Mouse (Mus musculus) hematopoietic multipotent progenitor cell, adult 10-12 weeks (in vitro differentiated cells): ENCODE results near the gene Gm45837. TPM values are rescaled to one million over a fixed set of nuclear protein-coding genes. Genes with fewer than 3 reads are reported as not detected.

Source experiments
- polyA plus RNA-seq: library from polyadenylated mRNA; stranded (reverse); fragments of >175 nt; gene quantifications from 2 replicates; pipeline ENCODE4 v1.2.3, GENCODE M21; 2012; ENCODE audit warnings: low replicate concordance

Gene Gm45837
- 9.0 and 15.1 TPM in 2 replicates for polyA plus RNA-seq

GRCm38 (mm10) chr7:101410267-101410936 is at the start of gene Gm45837:
Gm45837 (plus strand) TSS chr7:101410886.

GRCm38 (mm10) chr7:101421529-101421928 is 10.8 kb downstream of the Gm45837 start, which contains the start of gene Pde2a:
Pde2a (plus strand) TSS chr7:101421691.

Other genes starting within 250 kb of the Gm45837 start
- gene Atg16l2, start 108.6 kb upstream of the Gm45837 start, polyA plus RNA-seq = 50.0 and 98.4 TPM in 2 replicates
- gene Stard10, start 93.8 kb upstream of the Gm45837 start, polyA plus RNA-seq = 243 and 345 TPM in 2 replicates
- 374 and 501 TPM in 2 replicates for gene Arap1, start 62.8 kb upstream of the Gm45837 start, polyA plus RNA-seq
- gene Pde2a, start 10.8 kb downstream of the Gm45837 start, polyA plus RNA-seq = 14.9 and 29.9 TPM in 2 replicates
- 1.6 and 2.3 TPM in 2 replicates for gene Art2b, start 174.7 kb downstream of the Gm45837 start, polyA plus RNA-seq